Mouse (Mus musculus): ENCODE measurements around the gene Abcb7. TPM values are rescaled to one million over a fixed set of nuclear protein-coding genes. Genes with fewer than 3 reads are reported as not detected.
"Not testable (repeated sequence)": the region's sequence is repeated elsewhere in the genome, so short reads cannot be mapped to it uniquely, and the experiment has no call there.

Gene Abcb7
- polyA plus RNA-seq, 1 experiment from 2014 or later = 10.4 TPM

- Histone ChIP-seq H3K4me3 (ENCODE audit: low read length) (no peak overlapping the region), H3K4me1 (replicated peaks; ENCODE audit: control insufficient read depth, insufficient read depth, low read length) (no peaks in the 10 kb centered on the region), H3K36me3 (ENCODE audit: control insufficient read depth, insufficient read depth, low read length) (no peaks in the 10 kb centered on the region), H3K9me3 (ENCODE audit: control insufficient read depth, low read length) (no peaks in the 10 kb centered on the region), H3K4me2 (ENCODE audit: low read depth, low read length) (no peak overlapping the region), H3K27ac (ENCODE audit: low read length) (no peak overlapping the region), H3K9ac (ENCODE audit: low read length) (no peak overlapping the region), H3K27me3 (ENCODE audit: control insufficient read depth, insufficient read depth, low read depth, low read length) (no peaks in the 10 kb centered on the region)
- no peak for ATAC-seq (ENCODE audit: low read depth)
- 59% methylated on average over 1 of the region's 1 CpGs for WGBS
Observed at GRCm38 (mm10) chrX:104397526-104397925, 16.1 kb downstream of the Abcb7 start.

- Histone ChIP-seq H3K4me1 (replicated peaks; ENCODE audit: control insufficient read depth, insufficient read depth, low read length) (no peaks in the 10 kb centered on the region), H3K9ac (ENCODE audit: low read length) (no peak overlapping the region), H3K4me3 (ENCODE audit: low read length) (no peak overlapping the region), H3K4me2 (ENCODE audit: low read depth, low read length) (no peak overlapping the region), H3K9me3 (ENCODE audit: control insufficient read depth, low read length) (no peaks in the 10 kb centered on the region), H3K36me3 (ENCODE audit: control insufficient read depth, insufficient read depth, low read length) (no peaks in the 10 kb centered on the region), H3K27ac (ENCODE audit: low read length) (no peak overlapping the region), H3K27me3 (ENCODE audit: control insufficient read depth, insufficient read depth, low read depth, low read length) (no peaks in the 10 kb centered on the region)
- ATAC-seq (ENCODE audit: low read depth) = no peak
Observed at GRCm38 (mm10) chrX:104359686-104360085, 54.0 kb downstream of the Abcb7 start.

- Histone ChIP-seq H3K27ac (ENCODE audit: low read length) (no peak overlapping the region), H3K9ac (ENCODE audit: low read length) (no peak overlapping the region), H3K4me3 (ENCODE audit: low read length) (no peak overlapping the region), H3K9me3 (ENCODE audit: control insufficient read depth, low read length) (no peaks in the 10 kb centered on the region), H3K27me3 (ENCODE audit: control insufficient read depth, insufficient read depth, low read depth, low read length) (no peaks in the 10 kb centered on the region), H3K4me2 (ENCODE audit: low read depth, low read length) (no peak overlapping the region), H3K4me1 (replicated peaks; ENCODE audit: control insufficient read depth, insufficient read depth, low read length) (no peaks in the 10 kb centered on the region), H3K36me3 (ENCODE audit: control insufficient read depth, insufficient read depth, low read length) (no peaks in the 10 kb centered on the region)
- WGBS = 86% methylated on average over 1 of the region's 1 CpGs
- no peak for ATAC-seq (ENCODE audit: low read depth)
Observed at GRCm38 (mm10) chrX:104355842-104356241, 57.8 kb downstream of the Abcb7 start.

- peak; percentile 49; the same call in 1 of the 2 replicates for ATAC-seq (ENCODE audit: low read depth)
- not testable (repeated sequence) for H3K9ac ChIP-seq (ENCODE audit: low read length); H3K9me3 ChIP-seq (ENCODE audit: control insufficient read depth, low read length); H3K27me3 ChIP-seq (ENCODE audit: control insufficient read depth, insufficient read depth, low read depth, low read length); H3K27ac ChIP-seq (ENCODE audit: low read length); H3K36me3 ChIP-seq (ENCODE audit: control insufficient read depth, insufficient read depth, low read length); H3K4me1 ChIP-seq (replicated peaks; ENCODE audit: control insufficient read depth, insufficient read depth, low read length); H3K4me2 ChIP-seq (ENCODE audit: low read depth, low read length); H3K4me3 ChIP-seq (ENCODE audit: low read length)
- 92% methylated on average over 22 of the region's 31 CpGs for WGBS
Observed at GRCm38 (mm10) chrX:104348146-104348545, 65.5 kb downstream of the Abcb7 start.

GRCm38 (mm10) chrX:104291721-104292120 is 121.9 kb downstream of the Abcb7 start:
- no peak overlapping the region for H3K27ac ChIP-seq (ENCODE audit: low read length)
- ATAC-seq (ENCODE audit: low read depth) = no peak
- H3K4me3 ChIP-seq (ENCODE audit: low read length) = no peak overlapping the region
- H3K36me3 ChIP-seq (ENCODE audit: control insufficient read depth, insufficient read depth, low read length) = no peaks in the 10 kb centered on the region
- H3K27me3 ChIP-seq (ENCODE audit: control insufficient read depth, insufficient read depth, low read depth, low read length) = no peaks in the 10 kb centered on the region
- H3K9ac ChIP-seq (ENCODE audit: low read length) = no peak overlapping the region
- no peak overlapping the region for H3K4me2 ChIP-seq (ENCODE audit: low read depth, low read length)
- no peaks in the 10 kb centered on the region for H3K4me1 ChIP-seq (replicated peaks; ENCODE audit: control insufficient read depth, insufficient read depth, low read length)
- no peaks in the 10 kb centered on the region for H3K9me3 ChIP-seq (ENCODE audit: control insufficient read depth, low read length)

GRCm38 (mm10) chrX:104279828-104280227 is 133.8 kb downstream of the Abcb7 start:
- no peaks in the 10 kb centered on the region for H3K9me3 ChIP-seq (ENCODE audit: control insufficient read depth, low read length)
- H3K36me3 ChIP-seq (ENCODE audit: control insufficient read depth, insufficient read depth, low read length) = no peaks in the 10 kb centered on the region
- H3K4me3 ChIP-seq (ENCODE audit: low read length) = no peak overlapping the region
- 100% methylated on average over 1 of the region's 1 CpGs for WGBS
- H3K27ac ChIP-seq (ENCODE audit: low read length) = no peak overlapping the region
- no peak for ATAC-seq (ENCODE audit: low read depth)
- no peak overlapping the region for H3K4me2 ChIP-seq (ENCODE audit: low read depth, low read length)
- no peaks in the 10 kb centered on the region for H3K4me1 ChIP-seq (replicated peaks; ENCODE audit: control insufficient read depth, insufficient read depth, low read length)
- H3K27me3 ChIP-seq (ENCODE audit: control insufficient read depth, insufficient read depth, low read depth, low read length) = no peaks in the 10 kb centered on the region
- no peak overlapping the region for H3K9ac ChIP-seq (ENCODE audit: low read length)

- WGBS = 83% methylated on average over 2 of the region's 2 CpGs
- Histone ChIP-seq H3K4me3 (ENCODE audit: low read length) (no peak overlapping the region), H3K4me2 (ENCODE audit: low read depth, low read length) (no peak overlapping the region), H3K27me3 (ENCODE audit: control insufficient read depth, insufficient read depth, low read depth, low read length) (no peaks in the 10 kb centered on the region), H3K9me3 (ENCODE audit: control insufficient read depth, low read length) (no peaks in the 10 kb centered on the region), H3K27ac (ENCODE audit: low read length) (no peak overlapping the region), H3K9ac (ENCODE audit: low read length) (no peak overlapping the region), H3K4me1 (replicated peaks; ENCODE audit: control insufficient read depth, insufficient read depth, low read length) (no peaks in the 10 kb centered on the region), H3K36me3 (ENCODE audit: control insufficient read depth, insufficient read depth, low read length) (no peaks in the 10 kb centered on the region)
- no peak for ATAC-seq (ENCODE audit: low read depth)
Observed at GRCm38 (mm10) chrX:104264371-104264770, 149.3 kb downstream of the Abcb7 start.

GRCm38 (mm10) chrX:104262468-104262867 is 151.2 kb downstream of the Abcb7 start:
- no peak for ATAC-seq (ENCODE audit: low read depth)
- Histone ChIP-seq H3K9ac (ENCODE audit: low read length) (no peak overlapping the region), H3K4me1 (replicated peaks; ENCODE audit: control insufficient read depth, insufficient read depth, low read length) (no peaks in the 10 kb centered on the region), H3K9me3 (ENCODE audit: control insufficient read depth, low read length) (no peaks in the 10 kb centered on the region), H3K4me3 (ENCODE audit: low read length) (no peak overlapping the region), H3K27me3 (ENCODE audit: control insufficient read depth, insufficient read depth, low read depth, low read length) (no peaks in the 10 kb centered on the region), H3K36me3 (ENCODE audit: control insufficient read depth, insufficient read depth, low read length) (no peaks in the 10 kb centered on the region), H3K27ac (ENCODE audit: low read length) (no peak overlapping the region), H3K4me2 (ENCODE audit: low read depth, low read length) (no peak overlapping the region)
- 68% methylated on average over 1 of the region's 1 CpGs for WGBS

GRCm38 (mm10) chrX:104256561-104256960 is 157.1 kb downstream of the Abcb7 start:
- Histone ChIP-seq H3K27me3 (ENCODE audit: control insufficient read depth, insufficient read depth, low read depth, low read length) (no peaks in the 10 kb centered on the region), H3K9ac (ENCODE audit: low read length) (no peak overlapping the region), H3K4me2 (ENCODE audit: low read depth, low read length) (no peak overlapping the region), H3K27ac (ENCODE audit: low read length) (no peak overlapping the region), H3K4me3 (ENCODE audit: low read length) (no peak overlapping the region), H3K36me3 (ENCODE audit: control insufficient read depth, insufficient read depth, low read length) (no peaks in the 10 kb centered on the region), H3K4me1 (replicated peaks; ENCODE audit: control insufficient read depth, insufficient read depth, low read length) (no peaks in the 10 kb centered on the region), H3K9me3 (ENCODE audit: control insufficient read depth, low read length) (no peaks in the 10 kb centered on the region)
- ATAC-seq (ENCODE audit: low read depth) = no peak
- WGBS = 68% methylated on average over 1 of the region's 1 CpGs
